Mouse (Mus musculus) testis, adult 2 months (tissue): ENCODE results near the gene B3galt1.

Experiments used
- CTCF ChIP-seq: fragments of 200-500 bp; IDR thresholded peaks from 2 replicates; pipeline ENCODE4 v1.5.1; 2012; ENCODE audit warnings: low read depth, mild to moderate bottlenecking, inconsistent platforms, low read length, moderate library complexity; ENCODE audit not compliant: control insufficient read depth, insufficient read depth, insufficient replicate concordance
- POLR2A ChIP-seq: fragments of 200-500 bp; IDR thresholded peaks from 2 replicates; pipeline ENCODE4 v1.6.1; 2012; ENCODE audit warnings: low read depth, mild to moderate bottlenecking, inconsistent platforms, low read length, moderate library complexity; ENCODE audit not compliant: control insufficient read depth

- TF ChIP-seq POLR2A (no peak), CTCF (no peak)
Measured at GRCm38 (mm10) chr2:68143292-68143691, 577.6 kb downstream of the B3galt1 start.
